Mouse (Mus musculus): ENCODE data around the gene Prkce.

DNA sequence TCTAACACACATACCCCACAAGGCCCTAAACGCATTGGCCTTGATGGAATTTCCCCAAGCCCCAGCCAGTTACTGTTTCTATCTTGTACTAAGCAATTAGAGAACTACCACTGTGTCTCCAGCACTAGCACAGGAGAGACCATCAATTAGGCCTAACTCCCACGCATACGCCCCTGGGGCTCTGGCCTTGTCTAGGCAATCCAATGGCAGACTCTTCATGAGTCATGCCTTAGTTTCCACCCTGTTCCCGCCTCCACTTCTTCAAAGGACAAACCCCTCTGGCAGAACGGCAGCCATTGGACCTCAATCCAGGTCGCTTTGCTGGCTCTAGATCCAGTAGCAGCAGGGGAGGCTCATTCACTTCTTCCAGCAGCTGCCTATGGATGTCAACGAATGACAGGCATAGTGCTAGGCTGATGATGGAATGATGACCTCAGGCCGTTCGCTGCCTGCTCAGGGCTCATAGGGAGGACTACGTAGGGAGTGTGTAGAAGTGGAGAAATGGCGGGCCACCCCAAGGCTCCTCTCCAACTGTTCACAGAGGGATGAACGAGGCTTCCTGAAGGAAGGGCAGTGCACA, 481.4 kb downstream of the Prkce start:
- TF ChIP-seq CTCF (IDR thresholded peaks at IDR 0.05; ENCODE audit: low read depth) (no peak), EP300 (IDR thresholded peaks at IDR 0.05; ENCODE audit: low read depth) (no peak)
